ENCODE assay signal across 8 mouse cellular contexts in the genomic region with DNA sequence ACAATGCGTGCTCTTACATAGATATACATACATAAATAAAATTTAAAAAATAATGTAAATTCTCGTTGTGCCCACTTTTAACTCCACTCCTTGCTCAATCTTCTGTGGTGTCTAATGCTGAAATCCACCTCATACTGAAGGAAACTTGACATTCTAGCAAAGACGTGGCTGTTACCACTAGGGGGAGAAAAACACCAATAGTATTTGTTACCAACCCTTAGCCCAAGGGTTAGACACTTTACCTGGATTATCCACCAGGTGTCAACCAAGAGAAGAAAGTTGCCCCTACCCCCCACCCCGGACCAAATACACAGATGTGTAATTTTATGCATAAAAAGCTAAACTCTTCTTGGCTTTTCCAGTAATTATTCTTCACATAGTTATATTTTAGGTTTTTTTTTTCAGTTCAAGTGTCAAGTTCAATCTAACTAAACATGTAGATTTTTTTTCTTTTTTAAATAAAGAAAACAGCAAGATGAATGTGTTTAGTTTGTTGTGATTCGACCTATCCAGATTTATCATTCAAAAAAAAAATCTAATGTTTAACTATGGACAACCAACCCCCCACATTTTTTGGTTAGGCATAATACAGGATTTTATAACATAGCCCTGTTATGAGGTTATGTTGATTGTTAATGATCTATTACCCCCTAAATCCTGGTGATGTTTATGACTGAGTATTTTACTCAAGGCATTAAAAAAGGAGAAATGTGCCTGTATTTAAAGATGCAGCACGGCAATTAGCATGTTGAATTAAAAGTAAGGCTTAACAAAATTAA. TPM values are rescaled to one million over a fixed set of nuclear protein-coding genes. Genes with fewer than 3 reads are reported as not detected.
DNase-seq lines count a peak whose midpoint lies in the region; ATAC-seq and TF ChIP-seq lines count a peak whose summit lies in the region.

No protein-coding gene starts in this region.

- H3K9ac ChIP-seq in forebrain, embryonic 14.5 days (ENCODE audit: low read length), result no peak overlapping the region
- no peak overlapping the region for H3K9ac ChIP-seq in limb, embryonic 15.5 days
- no peak overlapping the region for H3K9ac ChIP-seq in midbrain, postnatal 0 days (replicated peaks; ENCODE audit: low read length, poor library complexity, severe bottlenecking)

- H3K4me3 ChIP-seq in forebrain, embryonic 14.5 days (ENCODE audit: low read depth, low read length), result no peak overlapping the region
- 0 out of 2 replicates have a peak overlapping the region, but pooled peaks have one; percentile 88 for H3K4me3 ChIP-seq in limb, embryonic 15.5 days
- H3K4me3 ChIP-seq in midbrain, postnatal 0 days (ENCODE audit: low read depth, low read length), result peak overlapping the region; percentile 60; the same call in 1 of the 2 replicates

- H3K27me3 ChIP-seq in forebrain, embryonic 14.5 days (replicated peaks; ENCODE audit: control insufficient read depth, insufficient read depth, low read length), result no peaks in the 10 kb centered on the region
- no peaks in the 10 kb centered on the region for H3K27me3 ChIP-seq in limb, embryonic 15.5 days
- no peaks in the 10 kb centered on the region for H3K27me3 ChIP-seq in midbrain, postnatal 0 days (ENCODE audit: insufficient read depth, low read length)

- peak overlapping the region; percentile 64 for H3K4me2 ChIP-seq in forebrain, embryonic 14.5 days (ENCODE audit: low read length)
- no peak overlapping the region for H3K4me2 ChIP-seq in limb, embryonic 15.5 days
- peak overlapping the region; percentile 49 for H3K4me2 ChIP-seq in midbrain, postnatal 0 days (ENCODE audit: low read depth, low read length, poor library complexity, severe bottlenecking)

- ATAC-seq in cerebellum, adult (ENCODE audit: insufficient number of reproducible peaks, low FRiP score, low TSS enrichment), result peak; percentile 11; the same call in 1 of the 2 replicates
- ATAC-seq in forebrain, embryonic 14.5 days, result no peak
- no peak for ATAC-seq in limb, embryonic 15.5 days (ENCODE audit: insufficient number of reproducible peaks, low FRiP score, low TSS enrichment, low read depth)
- no peak for ATAC-seq in midbrain, postnatal 0 days (ENCODE audit: low FRiP score)

- TF ChIP-seq CTCF in midbrain, postnatal 0 days (IDR thresholded peaks at IDR 0.05), result peak; percentile 98

- H3K9me3 ChIP-seq in forebrain, embryonic 14.5 days (replicated peaks; ENCODE audit: control insufficient read depth, low read length), result no peaks in the 10 kb centered on the region
- no peaks in the 10 kb centered on the region for H3K9me3 ChIP-seq in limb, embryonic 15.5 days
- no peaks in the 10 kb centered on the region for H3K9me3 ChIP-seq in midbrain, postnatal 0 days (ENCODE audit: low read length)

- WGBS in forebrain, embryonic 14.5 days, result 24% methylated on average over 6 of the region's 6 CpGs
- 16% methylated on average over 6 of the region's 6 CpGs for WGBS in limb, embryonic 15.5 days
- WGBS in midbrain, postnatal 0 days, result 26% methylated on average over 6 of the region's 6 CpGs

- H3K27ac ChIP-seq in forebrain, embryonic 14.5 days (ENCODE audit: low read depth, low read length), result peak overlapping the region; percentile 100
- peak overlapping the region; percentile 100 for H3K27ac ChIP-seq in limb, embryonic 15.5 days
- H3K27ac ChIP-seq in midbrain, postnatal 0 days (ENCODE audit: low read depth, low read length), result peak overlapping the region; percentile 100

- DNase-seq in right cerebral cortex, postnatal 10 days (ENCODE audit: low spot score in 2 of 2), result peak; percentile 51 to 56
- no peak for DNase-seq in right cerebral cortex, postnatal 36 days (ENCODE audit: low spot score in 2 of 2)
- DNase-seq in forebrain, embryonic 14.5 days (ENCODE audit: low spot score), result peak; percentile 94
- peak; percentile 88 for DNase-seq in hindlimb bud, embryonic 11.5 days (ENCODE audit: extremely low spot score, low read depth, low spot score)
- DNase-seq in midbrain, postnatal 0 days (ENCODE audit: low spot score), result peak; percentile 95
- peak; percentile 60 for DNase-seq in thymus, postnatal 25 days

- H3K36me3 ChIP-seq in forebrain, embryonic 14.5 days (ENCODE audit: control insufficient read depth, insufficient read depth, low read length), result no peaks in the 10 kb centered on the region
- H3K36me3 ChIP-seq in limb, embryonic 15.5 days, result no peaks in the 10 kb centered on the region
- no peaks in the 10 kb centered on the region for H3K36me3 ChIP-seq in midbrain, postnatal 0 days (ENCODE audit: insufficient read depth, low read length)

- H3K4me1 ChIP-seq in forebrain, embryonic 14.5 days (ENCODE audit: control insufficient read depth, insufficient read depth, low read length), result no peaks in the 10 kb centered on the region; the same call in 1 of the 2 replicates
- H3K4me1 ChIP-seq in limb, embryonic 15.5 days, result 0 out of 2 replicates have a peak, but pooled peaks cover 6% of the 10 kb centered on the region
- no peaks in the 10 kb centered on the region for H3K4me1 ChIP-seq in midbrain, postnatal 0 days (ENCODE audit: insufficient read depth, low read length)

RNA-seq across cellular contexts. Expression of gene Arrdc3, which starts 1.3 kb away (rescaled TPM):
- polyA plus RNA-seq in forebrain, embryonic 14.5 days (2014; fragmentation: Nextera tagmentation; extraction: Ambion mirVana), result 56.0 and 77.6 TPM in 2 replicates
- 51.1 and 52.7 TPM in 2 replicates for polyA plus RNA-seq in limb, embryonic 15.5 days (2015; fragmentation: Nextera tagmentation; extraction: Ambion mirVana)
- 74.3 and 82.0 TPM in 2 replicates for total RNA-seq in midbrain, postnatal 0 days (2014; rRNA removed)
- polyA plus RNA-seq in midbrain, postnatal 0 days (2015; fragmentation: Nextera tagmentation; extraction: Ambion mirVana), result 42.2 and 42.5 TPM in 2 replicates

Comparison
In these comparisons a context has a peak if more than half of its experiments do, and no peak if none do; other contexts are left out.
1. DNase-seq: peak in right cerebral cortex, postnatal 10 days (2 of 2), forebrain, embryonic 14.5 days (single experiment), hindlimb bud, embryonic 11.5 days (single experiment), midbrain, postnatal 0 days (single experiment) and thymus, postnatal 25 days (single experiment); none in right cerebral cortex, postnatal 36 days (0 of 2).
2. Peak in every context shown above with its lines, with median percentiles within 50 percentile points of each other: H3K27ac ChIP-seq.